Mouse (Mus musculus): ENCODE data around the gene Agpat1. TPM values are rescaled to one million over a fixed set of nuclear protein-coding genes. Genes with fewer than 3 reads are reported as not detected.

Gene Agpat1
- total RNA-seq, 2 experiments from 2014 or later = 19.1 to 50.1 TPM

GRCm38 (mm10) chr17:34650781-34651180 lies 46.7 kb downstream of the Agpat1 start:
- no peak for ATAC-seq (replicated peaks; ENCODE audit: poor library complexity, severe bottlenecking)

- no peak for ATAC-seq (replicated peaks; ENCODE audit: poor library complexity, severe bottlenecking)
These were observed 47.6 kb downstream of the Agpat1 start for GRCm38 (mm10) chr17:34651507-34652221.

GRCm38 (mm10) chr17:34652546-34652945 lies 48.5 kb downstream of the Agpat1 start:
- ATAC-seq (replicated peaks; ENCODE audit: poor library complexity, severe bottlenecking) = no peak

GRCm38 (mm10) chr17:34652985-34653384 lies 48.9 kb downstream of the Agpat1 start:
- ATAC-seq (replicated peaks; ENCODE audit: poor library complexity, severe bottlenecking) = no peak

- no peak for ATAC-seq (replicated peaks; ENCODE audit: poor library complexity, severe bottlenecking)
These were observed 49.8 kb downstream of the Agpat1 start for GRCm38 (mm10) chr17:34653746-34654285.

GRCm38 (mm10) chr17:34654392-34654791 lies 50.3 kb downstream of the Agpat1 start:
- no peak for ATAC-seq (replicated peaks; ENCODE audit: poor library complexity, severe bottlenecking)

- no peak for ATAC-seq (replicated peaks; ENCODE audit: poor library complexity, severe bottlenecking)
These were observed 51.1 kb downstream of the Agpat1 start for GRCm38 (mm10) chr17:34655160-34655559.

- ATAC-seq (replicated peaks; ENCODE audit: poor library complexity, severe bottlenecking) = no peak
These were observed 51.5 kb downstream of the Agpat1 start for GRCm38 (mm10) chr17:34655581-34655991.

- no peak for ATAC-seq (replicated peaks; ENCODE audit: poor library complexity, severe bottlenecking)
These were observed 52.6 kb downstream of the Agpat1 start for GRCm38 (mm10) chr17:34656666-34657065.

- ATAC-seq (replicated peaks; ENCODE audit: poor library complexity, severe bottlenecking) = no peak
These were observed 53.2 kb downstream of the Agpat1 start for GRCm38 (mm10) chr17:34657271-34657670.

- ATAC-seq (replicated peaks; ENCODE audit: poor library complexity, severe bottlenecking) = no peak
These were observed 54.1 kb downstream of the Agpat1 start for GRCm38 (mm10) chr17:34658145-34658544.

- no peak for ATAC-seq (replicated peaks; ENCODE audit: poor library complexity, severe bottlenecking)
These were observed 54.5 kb downstream of the Agpat1 start for GRCm38 (mm10) chr17:34658591-34658990.

- ATAC-seq (replicated peaks; ENCODE audit: poor library complexity, severe bottlenecking) = no peak
These were observed 55.3 kb downstream of the Agpat1 start for GRCm38 (mm10) chr17:34659181-34659896.

GRCm38 (mm10) chr17:34659897-34660214 lies 55.8 kb downstream of the Agpat1 start:
- no peak for ATAC-seq (replicated peaks; ENCODE audit: poor library complexity, severe bottlenecking)

- ATAC-seq (replicated peaks; ENCODE audit: poor library complexity, severe bottlenecking) = no peak
These were observed 56.3 kb downstream of the Agpat1 start for GRCm38 (mm10) chr17:34660259-34660820.

GRCm38 (mm10) chr17:34661121-34661591 lies 57.1 kb downstream of the Agpat1 start:
- ATAC-seq (replicated peaks; ENCODE audit: poor library complexity, severe bottlenecking) = no peak; the same call in 1 of the 2 replicates

GRCm38 (mm10) chr17:34662468-34662867 lies 58.4 kb downstream of the Agpat1 start:
- no peak for ATAC-seq (replicated peaks; ENCODE audit: poor library complexity, severe bottlenecking)

- ATAC-seq (replicated peaks; ENCODE audit: poor library complexity, severe bottlenecking) = no peak
These were observed 58.9 kb downstream of the Agpat1 start for GRCm38 (mm10) chr17:34662978-34663377.

Measured in granulocyte monocyte progenitor cell, adult 5-6 weeks (primary cell).